Mouse (Mus musculus): Measurements from ENCODE around the gene Lin7c.

GRCm38 (mm10) chr2:109912216-109912615 is 21.6 kb downstream of the Lin7c start:
- no peak for TF ChIP-seq CTCF (IDR thresholded peaks at IDR 0.05; ENCODE audit: low read depth)
- TF ChIP-seq EP300 (IDR thresholded peaks at IDR 0.05; ENCODE audit: low read depth), result no peak
